ENCODE assay signal across 14 mouse cellular contexts in the genomic region with DNA sequence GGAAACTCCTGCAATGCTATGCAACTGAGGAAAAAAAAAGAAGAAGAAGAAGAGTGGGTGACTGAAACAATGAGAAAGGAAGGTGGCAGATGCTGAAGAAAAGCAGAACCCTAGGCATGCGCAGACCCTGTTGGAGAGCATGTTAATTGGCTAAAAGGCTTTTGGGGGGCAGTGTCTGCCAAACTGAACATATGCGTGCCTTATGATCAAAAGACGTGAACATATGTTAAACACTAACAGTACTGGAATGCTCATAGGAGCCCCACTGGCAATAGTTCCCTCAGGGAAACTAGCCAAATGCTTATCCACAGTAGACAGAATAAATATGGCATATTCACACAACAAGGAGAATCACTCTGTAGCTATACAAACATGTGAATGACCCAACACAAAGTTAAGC.
DNase-seq lines count a peak whose midpoint lies in the region; ATAC-seq lines count a peak whose summit lies in the region.
"Had no signal": no experiment of that assay in that cellular context is flagged by ENCODE, and none has a peak within 500 bp of the region (broad histone marks: within the 10 kb centered on the region; RNA-seq: fewer than 3 reads in every experiment).

No protein-coding gene starts in this region.

- DNase-seq in frontal cortex, adult 2 months (ENCODE audit: extremely low spot score in 1 of 2, low spot score in 1 of 2): peak; percentile 14 to 23
- no peak for DNase-seq in frontal cortex, postnatal 25 days (ENCODE audit: low spot score in 2 of 2)
- peak; percentile 66 for DNase-seq in brain, embryonic 18.5 days (ENCODE audit: low read depth, low spot score)
- DNase-seq in layer of hippocampus, postnatal 25 days (ENCODE audit: extremely low spot score in 1 of 2, low spot score in 1 of 2): peak; percentile 19 to 33
- no peak for DNase-seq in adrenal gland, adult 18-20 months (ENCODE audit: low spot score in 2 of 2)
- DNase-seq in adrenal gland, postnatal 36 days: no peak
- no peak for DNase-seq in gastrocnemius, adult 18-20 months (ENCODE audit: low spot score)
- DNase-seq: adrenal gland, adult 2 months; gastrocnemius, postnatal 25 days; kidney, postnatal 4 days had no signal

- H3K27ac ChIP-seq in forebrain, embryonic 13.5 days: no peak overlapping the region
- H3K27ac ChIP-seq: embryonic facial prominence, embryonic 12.5 days; liver, embryonic 14.5 days; midbrain, embryonic 12.5 days had no signal

- H3K4me1 ChIP-seq in forebrain, embryonic 13.5 days: no peaks in the 10 kb centered on the region
- H3K4me1 ChIP-seq: embryonic facial prominence, embryonic 12.5 days; midbrain, embryonic 12.5 days had no signal

- H3K9me3 ChIP-seq in forebrain, embryonic 13.5 days (replicated peaks): no peaks in the 10 kb centered on the region
- H3K9me3 ChIP-seq: embryonic facial prominence, embryonic 12.5 days; midbrain, embryonic 12.5 days had no signal

- H3K9ac ChIP-seq in forebrain, embryonic 13.5 days: no peak overlapping the region
- H3K9ac ChIP-seq: embryonic facial prominence, embryonic 12.5 days; liver, embryonic 14.5 days; midbrain, embryonic 12.5 days had no signal

- no peaks in the 10 kb centered on the region for H3K36me3 ChIP-seq in forebrain, embryonic 13.5 days (ENCODE audit: poor library complexity, severe bottlenecking)
- H3K36me3 ChIP-seq: embryonic facial prominence, embryonic 12.5 days; midbrain, embryonic 12.5 days had no signal

- H3K4me2 ChIP-seq in forebrain, embryonic 13.5 days: no peak overlapping the region
- H3K4me2 ChIP-seq: embryonic facial prominence, embryonic 12.5 days; midbrain, embryonic 12.5 days had no signal

- ATAC-seq in forebrain, embryonic 13.5 days: peak; percentile 97

- H3K4me3 ChIP-seq in forebrain, embryonic 13.5 days: no peak overlapping the region
- H3K4me3 ChIP-seq: embryonic facial prominence, embryonic 12.5 days; midbrain, embryonic 12.5 days had no signal

- WGBS in forebrain, embryonic 13.5 days: 56% methylated on average over 3 of the region's 3 CpGs

- H3K27me3 ChIP-seq in forebrain, embryonic 13.5 days: no peaks in the 10 kb centered on the region
- H3K27me3 ChIP-seq: embryonic facial prominence, embryonic 12.5 days; midbrain, embryonic 12.5 days had no signal

Comparison
In these comparisons a context has a peak if more than half of its experiments do, and no peak if none do; other contexts are left out.
1. DNase-seq: peak in frontal cortex, adult 2 months (2 of 2), brain, embryonic 18.5 days (single experiment) and layer of hippocampus, postnatal 25 days (2 of 2); none in frontal cortex, postnatal 25 days (0 of 2), adrenal gland, adult 18-20 months (0 of 2), adrenal gland, postnatal 36 days (0 of 2) and gastrocnemius, adult 18-20 months (single experiment).